Mouse (Mus musculus): ENCODE results near the gene Dchs1.

DNA sequence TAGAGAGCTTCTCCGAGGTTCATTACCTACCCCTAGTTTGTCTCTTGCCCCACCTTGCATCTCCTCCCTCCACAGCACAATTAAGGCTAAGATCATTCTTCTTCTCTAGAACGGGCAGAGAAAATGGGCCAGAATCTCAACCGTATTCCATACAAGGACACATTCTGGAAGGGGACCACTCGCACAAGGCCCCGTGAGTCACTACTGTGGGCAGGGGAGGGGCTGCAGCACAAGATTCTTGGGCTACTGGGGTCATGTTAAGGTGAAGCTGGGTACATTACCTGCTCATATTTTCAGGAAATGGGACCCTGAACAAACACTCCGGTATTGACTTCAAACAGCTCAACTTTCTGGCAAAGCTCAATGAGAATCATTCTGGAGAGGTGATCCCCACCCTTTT is 46.6 kb downstream of the Dchs1 start:
- no peak for TF ChIP-seq TCF12 (IDR thresholded peaks at IDR 0.05; ENCODE audit: insufficient read depth, poor library complexity, severe bottlenecking)
- TF ChIP-seq MAX (IDR thresholded peaks at IDR 0.05; ENCODE audit: low read depth) = no peak
- no peak for TF ChIP-seq POLR2A (IDR thresholded peaks at IDR 0.05; ENCODE audit: insufficient read length, low read depth)

Measured in myocyte (in vitro differentiated cells).